ENCODE assay signal across 23 mouse cellular contexts in the genomic region with DNA sequence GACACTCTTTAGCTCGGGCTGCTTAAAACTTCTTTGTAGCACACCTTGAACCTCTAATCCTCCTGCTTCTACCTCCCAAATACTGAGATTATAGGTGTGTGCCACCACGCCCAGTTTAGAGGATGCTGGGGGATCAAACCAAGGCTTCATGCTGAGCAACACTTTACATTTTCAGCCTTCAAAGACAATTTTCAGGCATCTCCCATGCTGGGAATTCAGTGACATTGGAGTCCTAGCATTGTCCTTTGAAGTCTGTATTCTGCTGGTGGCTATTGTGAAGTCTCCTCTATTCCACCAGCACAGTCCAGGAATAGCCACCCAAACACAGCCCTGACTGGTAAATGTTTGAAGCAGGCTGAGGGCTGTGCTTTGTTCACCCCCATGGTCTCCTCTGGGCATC. TPM values are rescaled to one million over a fixed set of nuclear protein-coding genes. Genes with fewer than 3 reads are reported as not detected.
"Had no signal": no experiment of that assay in that cellular context is flagged by ENCODE, and none has a peak within 500 bp of the region (broad histone marks: within the 10 kb centered on the region; RNA-seq: fewer than 3 reads in every experiment).

No protein-coding gene starts in this region.

- H3K27ac ChIP-seq: kidney, postnatal 0 days; layer of hippocampus, adult 2 months; limb, embryonic 10.5 days; limb, embryonic 13.5 days; liver, embryonic 12.5 days; liver, embryonic 15.5 days; lung, embryonic 15.5 days; neural tube, embryonic 13.5 days; stomach, postnatal 0 days had no signal

- H3K9ac ChIP-seq: limb, embryonic 13.5 days; liver, embryonic 12.5 days; liver, embryonic 15.5 days; lung, embryonic 15.5 days; neural tube, embryonic 13.5 days had no signal

- H3K27me3 ChIP-seq: limb, embryonic 13.5 days; liver, embryonic 12.5 days; liver, embryonic 15.5 days; lung, embryonic 15.5 days; neural tube, embryonic 13.5 days had no signal

- H3K4me1 ChIP-seq: liver, embryonic 12.5 days; liver, embryonic 15.5 days; megakaryocyte, embryonic 14.5 days; neural tube, embryonic 13.5 days had no signal

- DNase-seq: kidney, adult 9 months; layer of hippocampus, adult 9-11 months; liver; lung, adult 18-20 months; lung, postnatal 10 days; lung, postnatal 36 days; midbrain, embryonic 14.5 days; thymus, adult 2 months; thymus, postnatal 14 days; thymus, postnatal 4 days had no signal

- H3K4me2 ChIP-seq: limb, embryonic 13.5 days; liver, embryonic 12.5 days; liver, embryonic 15.5 days; lung, embryonic 15.5 days; midbrain, embryonic 11.5 days; neural tube, embryonic 13.5 days had no signal

- H3K9me3 ChIP-seq: limb, embryonic 10.5 days; limb, embryonic 13.5 days; liver, embryonic 12.5 days; liver, embryonic 15.5 days; lung, embryonic 15.5 days; neural tube, embryonic 13.5 days had no signal

- H3K4me3 ChIP-seq: layer of hippocampus, adult 2 months; limb, embryonic 10.5 days; limb, embryonic 13.5 days; liver, embryonic 12.5 days; liver, embryonic 15.5 days; lung, embryonic 15.5 days; megakaryocyte, embryonic 14.5 days; myocyte; neural tube, embryonic 13.5 days had no signal

- ATAC-seq: liver, embryonic 12.5 days had no signal

- H3K36me3 ChIP-seq: limb, embryonic 10.5 days; limb, embryonic 13.5 days; liver, embryonic 12.5 days; liver, embryonic 15.5 days; lung, embryonic 15.5 days; neural tube, embryonic 13.5 days had no signal

RNA-seq across cellular contexts. Expression of a gene that starts 27.0 kb away (rescaled TPM):
- total RNA-seq: monocyte, adult 5-6 weeks had no signal
